Mouse (Mus musculus) spleen, adult 2 months (tissue): Measurements from ENCODE around the gene Fam174a.

Experiments
- CTCF ChIP-seq: fragments of 200-500 bp; IDR thresholded peaks from 2 replicates; pipeline ENCODE4 v1.5.1; 2011; ENCODE audit warnings: mild to moderate bottlenecking, inconsistent platforms; ENCODE audit not compliant: insufficient read depth, insufficient read length, insufficient replicate concordance; ENCODE audit errors: extremely low read depth
- POLR2A ChIP-seq: fragments of 200-500 bp; IDR thresholded peaks from 2 replicates; pipeline ENCODE4 v1.6.1; 2011; ENCODE audit warnings: low read depth, low read length, inconsistent platforms

- TF ChIP-seq POLR2A (no peak), CTCF (no peak)
Observed at GRCm38 (mm10) chr1:95323004-95323403, 9.6 kb downstream of the Fam174a start.
